Mouse (Mus musculus) intestine, embryonic 16.5 days (tissue): ENCODE data around the gene Pik3c2g. TPM values are rescaled to one million over a fixed set of nuclear protein-coding genes. Genes with fewer than 3 reads are reported as not detected.

ENCODE experiments used
- ATAC-seq: fragments of 200-750 bp; cut with Nextera tagmentation; 2 replicates; pipeline ENCODE4 v1.8.0; 2017; ENCODE audit warnings: moderate TSS enrichment, moderate library complexity
- H3K27ac ChIP-seq: fragments of 300-500 bp; sonication (generic); 2 replicates; pipeline ENCODE4 v1.5.1; 2014; ENCODE audit warnings: mild to moderate bottlenecking, low read length
- H3K27me3 ChIP-seq: fragments of 300-500 bp; sonication (generic); replicated peaks from 2 replicates; pipeline ENCODE4 v1.6.1; 2014; ENCODE audit warnings: low read length, control low read depth, mixed read lengths; ENCODE audit not compliant: control insufficient read depth, insufficient read depth
- H3K36me3 ChIP-seq: fragments of 300-500 bp; sonication (generic); 2 replicates; pipeline ENCODE4 v1.6.1; 2014; ENCODE audit warnings: low read length, control low read depth; ENCODE audit not compliant: control insufficient read depth, insufficient read depth
- H3K4me1 ChIP-seq: fragments of 300-500 bp; sonication (generic); 2 replicates; pipeline ENCODE4 v1.6.1; 2014; ENCODE audit warnings: low read length, control low read depth, mixed read lengths; ENCODE audit not compliant: control insufficient read depth, insufficient read depth
- H3K4me2 ChIP-seq: fragments of 300-500 bp; sonication (generic); 2 replicates; pipeline ENCODE4 v1.6.1; 2014; ENCODE audit warnings: low read depth, low read length, control low read depth
- H3K4me3 ChIP-seq: fragments of 300-500 bp; sonication (generic); 2 replicates; pipeline ENCODE4 v1.5.1; 2014; ENCODE audit warnings: mild to moderate bottlenecking, low read length
- H3K9ac ChIP-seq: fragments of 300-500 bp; sonication (generic); 2 replicates; pipeline ENCODE4 v1.6.1; 2014; ENCODE audit warnings: low read depth, low read length
- H3K9me3 ChIP-seq: fragments of 300-500 bp; sonication (generic); 2 replicates; pipeline ENCODE4 v1.6.1; 2016; ENCODE audit warnings: low read length, control low read depth; ENCODE audit not compliant: control insufficient read depth
- WGBS: fragments of 180-500 bp; shearing (Covaris S2); extraction: QIAGEN DNeasy Blood & Tissue Kit; methylation state at CpG from one replicate; pipeline ENCODE4 v1.1.7; 2014; 5-methylcytosine and 5-hydroxymethylcytosine counted together
- polyA plus RNA-seq: library from polyadenylated mRNA; unstranded; fragments of >200 nt; fragmentation: Nextera tagmentation; extraction: Ambion mirVana; gene quantifications from 2 replicates; pipeline ENCODE4 v1.2.1, GENCODE M21; 2015

The Pik3c2g gene
- polyA plus RNA-seq, 1 experiment from 2014 or later: 0.94 TPM

- 57% methylated on average over 6 of the region's 6 CpGs for WGBS
Measured at GRCm38 (mm10) chr6:139877476-139878361, 290.7 kb downstream of the Pik3c2g start.

GRCm38 (mm10) chr6:139878362-139878696 is 291.3 kb downstream of the Pik3c2g start:
- H3K27ac ChIP-seq: no peak overlapping the region
- H3K9ac ChIP-seq: no peak overlapping the region
- no peaks in the 10 kb centered on the region for H3K36me3 ChIP-seq
- no peak for ATAC-seq
- H3K4me1 ChIP-seq: 0 out of 2 replicates have a peak, but pooled peaks cover 2% of the 10 kb centered on the region
- 56% methylated on average over 1 of the region's 1 CpGs for WGBS
- no peaks in the 10 kb centered on the region for H3K27me3 ChIP-seq
- H3K4me2 ChIP-seq: no peak overlapping the region
- no peak overlapping the region for H3K4me3 ChIP-seq
- H3K9me3 ChIP-seq: no peaks in the 10 kb centered on the region

More at GRCm38 (mm10) chr6:139877476-139878361, 290.7 kb downstream of the Pik3c2g start:
- H3K4me2 ChIP-seq: no peak overlapping the region
- H3K9ac ChIP-seq: no peak overlapping the region
- no peaks in the 10 kb centered on the region for H3K9me3 ChIP-seq
- H3K36me3 ChIP-seq: no peaks in the 10 kb centered on the region
- H3K27ac ChIP-seq: no peak overlapping the region
- no peaks in the 10 kb centered on the region for H3K27me3 ChIP-seq
- H3K4me1 ChIP-seq: 0 out of 2 replicates have a peak, but pooled peaks cover 2% of the 10 kb centered on the region
- no peak overlapping the region for H3K4me3 ChIP-seq
- ATAC-seq: no peak

- Histone ChIP-seq H3K36me3 (no peaks in the 10 kb centered on the region), H3K27me3 (no peaks in the 10 kb centered on the region), H3K4me1 (0 out of 2 replicates have a peak, but pooled peaks cover 2% of the 10 kb centered on the region), H3K4me3 (no peak overlapping the region), H3K9ac (no peak overlapping the region), H3K4me2 (no peak overlapping the region), H3K9me3 (no peaks in the 10 kb centered on the region), H3K27ac (no peak overlapping the region)
- no peak for ATAC-seq
- WGBS: 89% methylated on average over 2 of the region's 2 CpGs
Measured at GRCm38 (mm10) chr6:139882076-139882475, 295.1 kb downstream of the Pik3c2g start.

GRCm38 (mm10) chr6:139887175-139887574 is 300.2 kb downstream of the Pik3c2g start:
- H3K36me3 ChIP-seq: no peaks in the 10 kb centered on the region
- H3K9ac ChIP-seq: no peak overlapping the region
- H3K27me3 ChIP-seq: no peaks in the 10 kb centered on the region
- no peak overlapping the region for H3K4me2 ChIP-seq
- no peak for ATAC-seq
- H3K4me3 ChIP-seq: no peak overlapping the region
- no peak overlapping the region for H3K27ac ChIP-seq
- no peaks in the 10 kb centered on the region for H3K4me1 ChIP-seq
- no peaks in the 10 kb centered on the region for H3K9me3 ChIP-seq

GRCm38 (mm10) chr6:139895637-139896036 is 308.6 kb downstream of the Pik3c2g start:
- WGBS: 56% methylated on average over 2 of the region's 2 CpGs
- H3K4me2 ChIP-seq: no peak overlapping the region
- no peak overlapping the region for H3K9ac ChIP-seq
- peak; percentile 80 for ATAC-seq
- no peaks in the 10 kb centered on the region for H3K36me3 ChIP-seq
- no peak overlapping the region for H3K27ac ChIP-seq
- no peaks in the 10 kb centered on the region for H3K4me1 ChIP-seq
- no peaks in the 10 kb centered on the region for H3K9me3 ChIP-seq
- H3K27me3 ChIP-seq: no peaks in the 10 kb centered on the region
- H3K4me3 ChIP-seq: no peak overlapping the region

- H3K4me3 ChIP-seq: no peak overlapping the region
- no peak overlapping the region for H3K4me2 ChIP-seq
- H3K4me1 ChIP-seq: no peaks in the 10 kb centered on the region
- ATAC-seq: no peak
- H3K9me3 ChIP-seq: no peaks in the 10 kb centered on the region
- H3K36me3 ChIP-seq: no peaks in the 10 kb centered on the region
- H3K9ac ChIP-seq: no peak overlapping the region
- no peak overlapping the region for H3K27ac ChIP-seq
- H3K27me3 ChIP-seq: no peaks in the 10 kb centered on the region
- 61% methylated on average over 8 of the region's 8 CpGs for WGBS
Measured at GRCm38 (mm10) chr6:139899630-139900151, 312.7 kb downstream of the Pik3c2g start.

GRCm38 (mm10) chr6:139901801-139902200 is 314.8 kb downstream of the Pik3c2g start:
- WGBS: 66% methylated on average over 4 of the region's 4 CpGs
- Histone ChIP-seq H3K9ac (no peak overlapping the region), H3K36me3 (no peaks in the 10 kb centered on the region), H3K27me3 (no peaks in the 10 kb centered on the region), H3K4me2 (no peak overlapping the region), H3K4me3 (no peak overlapping the region), H3K9me3 (no peaks in the 10 kb centered on the region), H3K4me1 (no peaks in the 10 kb centered on the region), H3K27ac (no peak overlapping the region)
- ATAC-seq: no peak

- H3K9me3 ChIP-seq: no peaks in the 10 kb centered on the region
- 0 out of 2 replicates have a peak, but pooled peaks cover 8% of the 10 kb centered on the region for H3K4me1 ChIP-seq
- H3K36me3 ChIP-seq: no peaks in the 10 kb centered on the region
- H3K4me3 ChIP-seq: no peak overlapping the region
- 56% methylated on average over 4 of the region's 4 CpGs for WGBS
- H3K9ac ChIP-seq: no peak overlapping the region
- no peak overlapping the region for H3K27ac ChIP-seq
- no peaks in the 10 kb centered on the region for H3K27me3 ChIP-seq
- no peak for ATAC-seq
- H3K4me2 ChIP-seq: no peak overlapping the region
Measured at GRCm38 (mm10) chr6:139907138-139907537, 320.1 kb downstream of the Pik3c2g start.

- H3K4me3 ChIP-seq: no peak overlapping the region
- 0 out of 2 replicates have a peak, but pooled peaks cover 8% of the 10 kb centered on the region for H3K4me1 ChIP-seq
- H3K36me3 ChIP-seq: no peaks in the 10 kb centered on the region
- peak; percentile 79 for ATAC-seq
- no peaks in the 10 kb centered on the region for H3K9me3 ChIP-seq
- no peak overlapping the region for H3K9ac ChIP-seq
- H3K27me3 ChIP-seq: no peaks in the 10 kb centered on the region
- no peak overlapping the region for H3K27ac ChIP-seq
- H3K4me2 ChIP-seq: no peak overlapping the region
- WGBS: 45% methylated on average over 12 of the region's 12 CpGs
Measured at GRCm38 (mm10) chr6:139908997-139909669, 322.1 kb downstream of the Pik3c2g start.
